Mouse (Mus musculus) left cerebral cortex, adult 2 months (tissue): ENCODE measurements at regions not wholly inside any gene's neighbourhood (a gene's known extent, or its start where the extent isn't known, plus 50 kb on each side); places are given as distances from the start of the nearest gene placed in this dataset.

ENCODE experiments used
- DNase-seq, 2 experiments: peaks; one replicate each; pipeline ENCODE4 v3.0.0; 2021 to 2022; ENCODE audit warnings: low spot score in 2 of 2, mixed read lengths in 1 of 2; ENCODE audit errors: extremely low spot score in 1 of 2
- H3K27ac ChIP-seq: fragments of 200-600 bp; 2 replicates; pipeline ENCODE4 v1.8.1; 2022
- H3K4me3 ChIP-seq: fragments of 200-600 bp; 2 replicates; pipeline ENCODE4 v1.8.1; 2022
- CTCF ChIP-seq: fragments of 200-600 bp; IDR thresholded peaks from 2 replicates; pipeline ENCODE4 v1.8.1; 2022; ENCODE audit warnings: antibody characterized with exemption, mild to moderate bottlenecking, moderate library complexity
- intact Hi-C: fragments of 180-260 bp; cut with DNase I; formaldehyde crosslinking; loops from one replicate; pipeline ENCODE4 v1.15.1; 2025

DNA sequence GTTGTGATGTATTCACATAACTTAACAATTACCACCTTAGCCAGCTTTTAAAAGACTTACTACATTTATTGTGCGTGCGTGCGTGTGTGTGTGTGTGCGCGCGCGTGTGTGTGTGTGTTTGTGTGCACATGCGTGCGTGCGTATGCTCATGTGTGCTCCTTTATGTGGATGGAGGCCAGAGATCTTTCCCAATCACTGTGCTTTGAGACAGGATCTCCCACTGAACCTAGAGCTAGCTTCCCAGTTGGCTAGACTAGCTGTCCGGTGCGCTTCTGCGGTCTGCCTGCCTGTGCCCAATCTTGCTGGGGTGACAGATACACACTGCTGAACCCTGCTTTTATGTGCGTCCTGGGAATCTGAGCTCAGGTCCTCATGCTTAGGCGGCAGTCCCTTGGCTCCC lies 50.1 kb upstream of the Arhgap29 start:
- intact Hi-C loops: no loop called here
- DNase-seq: no peak
- Histone ChIP-seq H3K27ac (no peak overlapping the region), H3K4me3 (no peak overlapping the region)
- no peak for TF ChIP-seq CTCF

DNA sequence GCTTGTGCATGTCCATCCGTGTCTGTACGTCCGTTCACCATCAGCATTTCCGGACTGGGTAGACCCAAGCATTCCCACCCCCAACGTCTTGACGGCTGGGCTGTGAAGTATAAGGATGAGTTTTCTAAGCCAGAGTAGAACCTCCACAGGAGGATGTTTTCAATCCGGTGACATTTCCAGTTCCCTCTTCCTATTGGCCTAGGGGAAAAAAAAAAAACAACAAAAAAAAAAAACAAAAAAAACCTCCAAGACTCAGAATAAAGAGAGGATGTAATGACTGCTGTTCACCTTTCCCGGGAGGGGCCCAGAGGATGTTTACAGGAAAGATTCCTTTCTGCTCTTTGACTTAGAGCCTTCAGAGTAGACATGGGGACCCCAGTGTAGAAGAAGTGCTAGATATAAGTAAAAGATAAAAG lies 51.9 kb upstream of the Arhgap29 start:
- no peak for DNase-seq
- no peak overlapping the region for H3K4me3 ChIP-seq
- no peak overlapping the region for H3K27ac ChIP-seq
- intact Hi-C loops: no loop called here
- no peak for TF ChIP-seq CTCF

DNA sequence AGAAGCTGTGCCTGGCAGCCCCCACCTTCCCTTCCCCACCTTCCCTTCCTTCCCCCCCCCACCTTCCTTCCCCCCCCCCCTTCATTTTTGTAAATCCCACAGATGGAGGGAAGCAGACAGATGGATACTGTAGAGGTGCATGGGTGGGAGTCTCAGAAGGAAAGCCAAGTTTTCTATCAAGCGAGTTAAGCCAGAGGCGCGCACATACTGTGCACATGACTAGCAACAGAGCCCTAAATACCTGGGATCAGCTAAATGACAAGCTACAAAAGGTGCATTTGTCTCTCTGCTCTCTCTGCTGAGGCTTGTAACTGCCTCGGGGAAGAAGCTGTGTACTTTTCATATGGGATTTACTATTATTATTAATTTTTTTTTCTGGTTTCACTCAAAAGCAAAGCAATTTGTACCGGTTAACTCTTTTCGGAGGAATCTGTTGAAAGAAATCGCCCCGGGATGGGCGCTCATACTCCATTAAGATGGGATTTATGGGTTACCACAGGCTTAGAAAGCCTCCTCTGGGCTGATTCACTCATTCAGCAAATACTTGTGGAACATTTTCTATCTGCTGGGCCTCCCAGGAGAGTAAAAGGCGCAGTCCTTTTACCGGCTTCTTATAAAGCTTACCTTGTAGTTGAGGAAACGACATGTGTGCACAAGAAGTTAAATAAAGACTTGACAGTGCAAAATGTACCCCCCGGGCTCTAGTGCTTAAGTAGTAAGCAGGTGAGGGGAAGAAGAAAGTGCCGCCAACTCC lies 54.3 kb upstream of the Arhgap29 start:
- no peak overlapping the region for H3K27ac ChIP-seq
- no peak for TF ChIP-seq CTCF
- no peak overlapping the region for H3K4me3 ChIP-seq
- DNase-seq: no peak
- intact Hi-C loops: no loop called here

DNA sequence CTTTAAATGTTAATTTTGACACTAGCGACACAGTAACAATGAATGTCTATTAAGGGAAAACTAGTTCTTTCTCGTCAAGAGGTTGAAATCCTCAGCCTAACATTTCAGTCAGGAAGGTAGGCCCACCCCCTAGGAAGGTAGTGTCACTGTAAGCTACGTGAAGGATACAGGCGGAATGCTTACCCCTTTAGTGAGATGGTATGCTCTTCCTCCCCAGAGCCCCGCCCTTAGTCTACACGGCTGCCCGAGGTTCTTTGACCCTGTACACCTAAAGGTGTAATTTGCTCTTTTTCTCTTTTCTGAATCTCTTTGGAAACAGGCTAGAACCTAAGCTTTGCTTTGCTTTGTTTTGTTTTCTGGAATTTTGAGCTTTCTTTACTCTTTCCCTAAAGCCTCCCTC lies 58.7 kb upstream of the Arhgap29 start:
- TF ChIP-seq CTCF: no peak
- no peak overlapping the region for H3K4me3 ChIP-seq
- DNase-seq: no peak
- intact Hi-C loops: no loop called here
- H3K27ac ChIP-seq: no peak overlapping the region

DNA sequence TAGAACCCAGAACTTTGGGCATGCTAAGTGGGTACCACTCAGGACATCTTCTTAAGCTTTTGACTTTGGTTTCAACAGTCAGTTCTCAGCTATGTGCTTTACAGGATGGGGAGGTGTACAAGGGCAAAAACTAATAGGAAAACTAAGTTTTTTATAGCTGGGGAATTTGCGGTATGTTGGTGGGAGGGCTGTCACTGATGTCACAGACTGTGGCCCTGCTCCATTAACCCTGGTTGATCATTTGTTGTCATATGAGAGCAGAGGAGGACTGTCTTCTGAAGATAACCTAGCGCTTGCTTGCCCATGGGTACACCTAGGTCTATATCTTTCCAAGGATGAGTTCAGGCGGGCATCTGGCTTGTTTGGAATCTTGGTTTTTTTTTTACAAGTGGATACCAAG lies 59.7 kb upstream of the Arhgap29 start:
- TF ChIP-seq CTCF: no peak
- Histone ChIP-seq H3K27ac (no peak overlapping the region), H3K4me3 (no peak overlapping the region)
- no peak for DNase-seq
- intact Hi-C loops: no loop called here

DNA sequence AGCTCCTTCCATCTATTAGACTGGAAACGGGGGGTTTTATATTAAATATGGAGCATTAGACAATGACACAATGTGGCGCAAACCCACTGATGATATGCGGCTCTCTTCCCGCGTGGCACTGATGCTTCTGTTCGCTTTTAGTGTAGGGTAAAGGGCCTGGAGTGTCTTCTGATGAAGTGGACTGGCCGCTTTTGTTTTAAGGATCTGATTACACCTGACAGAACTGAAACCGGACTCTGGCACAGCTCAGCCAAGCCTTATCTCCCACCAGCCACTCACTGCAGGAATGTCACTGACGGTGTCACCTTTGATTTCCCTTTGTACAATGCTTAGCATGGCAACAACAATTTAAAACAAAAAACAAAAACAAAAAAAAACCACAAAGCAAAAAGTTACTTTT lies 61.0 kb upstream of the Arhgap29 start:
- Histone ChIP-seq H3K27ac (0 out of 2 replicates have a peak overlapping the region, but pooled peaks have one; percentile 18), H3K4me3 (no peak overlapping the region)
- DNase-seq: no peak
- TF ChIP-seq CTCF: no peak
- intact Hi-C loops: no loop called here

DNA sequence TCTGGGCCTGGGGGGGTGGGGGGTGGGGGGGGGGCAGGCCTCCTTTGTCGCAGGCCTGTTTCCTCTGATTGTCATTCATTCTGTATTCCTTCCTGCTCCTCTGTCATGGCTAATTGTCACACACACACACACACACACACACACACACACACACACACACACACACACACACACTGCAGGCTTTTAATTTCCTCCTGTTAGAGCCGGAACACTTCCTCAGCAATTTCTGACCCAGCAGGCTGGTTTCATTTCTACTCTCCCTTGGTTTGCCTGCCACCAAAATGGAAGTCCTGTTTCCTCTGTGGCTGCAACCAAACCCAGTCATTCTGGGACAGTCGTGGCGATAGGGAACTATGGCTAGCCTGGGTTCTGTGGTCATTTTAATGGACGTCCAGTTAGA lies 61.8 kb upstream of the Arhgap29 start:
- no peak overlapping the region for H3K27ac ChIP-seq
- H3K4me3 ChIP-seq: no peak overlapping the region
- intact Hi-C loops: no loop called here
- no peak for TF ChIP-seq CTCF
- no peak for DNase-seq

DNA sequence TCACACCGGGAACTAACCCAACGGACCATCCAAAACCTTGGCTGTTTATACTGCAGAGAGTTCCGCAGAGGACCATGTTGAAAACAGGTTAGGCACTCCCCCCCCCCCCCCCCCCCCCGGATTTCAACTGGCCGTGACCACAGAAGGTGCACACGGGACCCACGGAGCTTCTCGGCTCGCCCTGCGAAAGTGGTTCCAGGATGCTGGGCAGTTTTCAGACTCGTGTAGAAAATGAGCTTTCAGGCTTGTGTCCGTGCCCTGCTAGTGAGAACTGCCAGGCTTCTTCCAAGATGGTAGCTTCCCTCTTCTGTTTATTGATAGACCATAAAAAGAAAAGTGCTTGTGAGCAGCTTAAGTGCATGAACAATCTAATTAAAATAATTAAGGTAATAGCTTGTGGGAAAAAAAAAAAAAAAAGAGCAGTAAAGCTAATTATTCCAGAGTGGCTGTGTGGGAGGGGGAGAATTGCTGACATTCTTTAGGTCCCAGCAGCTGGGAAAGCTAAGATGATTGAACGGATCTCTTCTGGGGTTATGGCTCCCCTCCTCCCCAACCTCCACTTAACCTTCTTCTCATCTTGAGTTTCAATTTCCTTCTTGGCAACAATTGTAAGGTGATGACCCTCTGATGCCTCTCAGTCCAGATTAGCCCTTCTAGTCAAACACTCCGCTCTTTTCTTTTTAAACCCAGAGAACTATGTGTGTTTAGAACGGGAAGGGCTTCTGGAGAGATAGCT lies 65.3 kb upstream of the Arhgap29 start:
- H3K4me3 ChIP-seq: no peak overlapping the region
- no peak overlapping the region for H3K27ac ChIP-seq
- no peak for TF ChIP-seq CTCF
- DNase-seq: no peak
- intact Hi-C loops: loop anchor here (5.0 kb wide), 1 partner anchor 360 kb away; the partner anchor contains the start of gene Gclm

DNA sequence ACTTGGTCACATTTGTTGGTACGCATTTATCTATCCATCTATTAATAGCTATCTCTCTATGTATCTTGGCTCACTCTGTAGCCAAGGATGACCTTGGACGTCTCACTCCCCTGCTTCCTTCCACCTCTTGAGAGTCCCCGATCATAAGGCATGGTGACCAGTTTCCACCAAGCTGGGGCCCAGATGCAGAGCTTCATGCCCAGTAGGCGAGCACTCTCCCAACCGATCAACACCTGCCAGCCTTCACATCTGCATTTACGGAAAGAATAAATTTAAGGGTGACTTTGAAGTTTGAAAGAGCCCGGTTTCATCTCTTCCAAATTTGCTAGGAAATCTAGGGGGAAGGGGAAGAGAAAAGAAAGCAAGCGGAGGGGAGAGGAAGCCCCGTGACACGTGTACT lies 66.0 kb upstream of the Arhgap29 start:
- intact Hi-C loops: loop anchor here (5.0 kb wide), 1 partner anchor 361 kb away; the partner anchor contains the start of gene Gclm
- DNase-seq: no peak
- TF ChIP-seq CTCF: no peak
- Histone ChIP-seq H3K27ac (no peak overlapping the region), H3K4me3 (no peak overlapping the region)

DNA sequence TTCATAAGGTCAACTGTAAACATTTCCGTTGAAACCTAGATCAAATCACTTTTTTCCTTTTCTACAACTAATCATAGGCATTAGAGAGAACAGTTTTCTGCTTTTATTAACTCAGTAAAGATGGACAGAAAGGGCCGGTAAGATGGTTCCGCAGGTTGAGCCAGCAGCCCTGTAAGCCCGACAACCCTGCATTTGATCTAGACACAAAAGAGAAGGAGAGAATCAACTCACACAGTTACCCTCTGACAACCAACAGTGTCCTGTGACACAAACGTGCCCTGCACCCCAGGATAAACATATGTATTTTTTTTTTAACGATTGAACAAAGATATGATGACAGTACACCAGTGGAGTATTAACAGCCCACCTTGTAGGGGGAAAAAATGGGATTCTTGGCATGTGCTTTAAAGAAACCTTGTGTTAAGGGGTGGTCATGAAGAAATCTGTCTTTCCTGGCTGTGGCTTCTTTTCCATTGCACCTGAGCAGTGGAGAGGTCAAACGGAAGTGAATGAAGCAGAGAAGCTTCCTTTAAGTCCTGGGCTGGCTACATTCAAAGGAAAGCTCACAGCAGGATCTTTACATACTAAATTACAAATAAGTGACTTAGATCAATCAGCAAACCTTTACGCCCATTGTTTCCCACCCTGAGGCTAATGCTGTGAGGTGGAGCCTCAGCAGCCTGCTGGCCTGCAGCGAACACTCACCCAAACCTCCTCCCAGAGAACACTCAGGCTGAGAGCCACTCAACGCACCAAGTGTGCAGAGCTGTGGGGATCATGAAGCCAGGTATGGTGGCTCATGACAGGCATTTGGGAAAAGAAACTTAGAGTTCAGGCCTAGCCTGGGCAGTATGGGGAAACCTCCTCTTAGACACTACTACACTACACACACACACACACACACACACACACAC lies 66.8 kb upstream of the Arhgap29 start:
- no peak for TF ChIP-seq CTCF
- no peak for DNase-seq
- intact Hi-C loops: loop anchor here (1.0 to 5.0 kb wide), 5 partner anchors 81 to 362 kb away; partner anchors contain the start of gene Gclm
- Histone ChIP-seq H3K27ac (no peak overlapping the region), H3K4me3 (no peak overlapping the region)

DNA sequence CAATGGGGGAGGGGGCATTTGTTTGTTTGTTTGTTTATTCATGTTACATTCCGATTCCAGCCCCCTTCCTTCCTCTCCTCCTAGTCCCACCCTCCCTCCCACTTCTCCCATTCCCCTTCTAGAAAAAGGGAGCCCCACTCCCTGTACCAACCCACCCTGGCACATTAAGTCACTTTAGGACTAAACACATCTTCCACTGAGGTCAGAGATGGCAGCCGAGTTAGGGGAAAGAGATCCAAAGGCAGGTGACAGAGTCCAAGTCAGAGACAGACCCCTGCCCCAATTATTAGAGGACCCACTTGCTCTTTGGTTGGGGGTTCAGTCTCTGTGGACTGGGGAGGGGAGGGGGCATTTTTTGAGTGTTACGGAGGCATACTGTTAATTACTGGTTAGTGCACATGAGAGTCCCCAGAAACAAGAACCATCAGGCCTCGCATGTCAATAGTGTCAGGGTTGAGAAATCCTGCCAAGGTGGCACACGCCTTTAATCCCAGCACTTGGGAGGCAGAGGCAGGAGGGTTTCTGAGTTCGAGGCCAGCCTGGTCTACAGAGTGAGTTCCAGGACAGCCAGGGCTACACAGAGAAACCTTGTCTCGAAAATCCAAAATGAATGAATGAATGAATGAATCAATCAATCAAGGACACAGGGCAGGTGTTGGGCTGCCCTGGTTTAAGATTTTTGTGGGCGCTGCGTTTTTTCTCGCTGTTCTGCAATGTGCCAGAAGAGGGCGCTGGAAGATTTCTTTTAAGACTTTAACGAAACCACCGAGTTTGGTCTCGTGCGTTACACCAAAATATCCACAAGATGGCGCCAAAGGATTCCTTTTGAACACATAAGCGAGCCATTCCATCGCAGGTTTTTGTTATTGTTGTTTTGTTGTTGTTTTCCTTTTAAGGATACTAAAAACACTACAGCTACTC lies 67.8 kb upstream of the Arhgap29 start:
- Histone ChIP-seq H3K4me3 (no peak overlapping the region), H3K27ac (no peak overlapping the region)
- intact Hi-C loops: loop anchor here (1.0 to 5.0 kb wide), 5 partner anchors 82 to 363 kb away; partner anchors contain the start of gene Gclm
- TF ChIP-seq CTCF: peak; percentile 98
- DNase-seq: peak; percentile 87
